Mouse (Mus musculus) kidney, adult 18-20 months (tissue): ENCODE measurements at regions not wholly inside any gene's neighbourhood (a gene's known extent, or its start where the extent isn't known, plus 50 kb on each side); places are given as distances from the start of the nearest gene placed in this dataset.

Source experiments
- DNase-seq: peaks from one replicate; pipeline ENCODE4 v3.0.0; 2021

GRCm38 (mm10) chr16:73117338-73117737 is 809.2 kb downstream of the Robo1 start:
- DNase-seq = no peak

- DNase-seq = no peak
These were observed 799.9 kb downstream of the Robo1 start for GRCm38 (mm10) chr16:73108021-73108452.

GRCm38 (mm10) chr16:73107608-73108007 is 799.5 kb downstream of the Robo1 start:
- no peak for DNase-seq

- no peak for DNase-seq
These were observed 797.4 kb downstream of the Robo1 start for GRCm38 (mm10) chr16:73105496-73105895.

GRCm38 (mm10) chr16:73100273-73100672 is 792.2 kb downstream of the Robo1 start:
- DNase-seq = no peak

- no peak for DNase-seq
These were observed 790.7 kb downstream of the Robo1 start for GRCm38 (mm10) chr16:73098760-73099159.

GRCm38 (mm10) chr16:73097176-73097575 is 789.1 kb downstream of the Robo1 start:
- DNase-seq = no peak

- DNase-seq = no peak
These were observed 788.3 kb downstream of the Robo1 start for GRCm38 (mm10) chr16:73096091-73097083.
